Mouse (Mus musculus) right cerebral cortex, postnatal 36 days (tissue): ENCODE data around the gene Cntrl.

Experiments used
- DNase-seq, 2 experiments: peaks; one replicate each; pipeline ENCODE4 v3.0.0; 2022; ENCODE audit warnings: low spot score in 2 of 2, mixed read lengths in 1 of 2

Cntrl gene

GRCm38 (mm10) chr2:35109141-35109923 lies at the start of gene Cntrl:
TSS of gene Cntrl (plus strand) at chr2:35109492.
- DNase-seq, result peak; percentile 88 to 89

GRCm38 (mm10) chr2:35060256-35060655 lies 49.0 kb upstream of the Cntrl start:
- DNase-seq, result no peak

GRCm38 (mm10) chr2:35060897-35061296 lies 48.4 kb upstream of the Cntrl start:
- no peak for DNase-seq

GRCm38 (mm10) chr2:35061338-35061737 lies 48.0 kb upstream of the Cntrl start, which contains the start of gene Hc:
TSS of gene Hc (minus strand) at chr2:35061438.
- no peak for DNase-seq

- no peak for DNase-seq
These were observed 45.8 kb upstream of the Cntrl start for GRCm38 (mm10) chr2:35063333-35064030.

GRCm38 (mm10) chr2:35066525-35067082 lies 42.7 kb upstream of the Cntrl start:
- no peak for DNase-seq

- DNase-seq, result no peak
These were observed 42.2 kb upstream of the Cntrl start for GRCm38 (mm10) chr2:35067117-35067516.

- no peak for DNase-seq
These were observed 40.2 kb upstream of the Cntrl start for GRCm38 (mm10) chr2:35069124-35069523.

GRCm38 (mm10) chr2:35070275-35070674 lies 39.0 kb upstream of the Cntrl start:
- DNase-seq, result no peak

GRCm38 (mm10) chr2:35072547-35072946 lies 36.7 kb upstream of the Cntrl start:
- no peak for DNase-seq

GRCm38 (mm10) chr2:35074328-35074727 lies 35.0 kb upstream of the Cntrl start:
- no peak for DNase-seq

- DNase-seq, result no peak
These were observed 30.1 kb upstream of the Cntrl start for GRCm38 (mm10) chr2:35079166-35079565.

GRCm38 (mm10) chr2:35087418-35087817 lies 21.9 kb upstream of the Cntrl start:
- peak in 1 of 2 experiments; percentile 23 for DNase-seq

- DNase-seq, result no peak
These were observed 8.8 kb upstream of the Cntrl start for GRCm38 (mm10) chr2:35100529-35100928.

GRCm38 (mm10) chr2:35101443-35101842 lies 7.8 kb upstream of the Cntrl start, which contains the start of gene AI182371:
TSS of gene AI182371 (minus strand) at chr2:35101543.
- no peak for DNase-seq

- no peak for DNase-seq
These were observed 6.5 kb upstream of the Cntrl start for GRCm38 (mm10) chr2:35102777-35103176.

GRCm38 (mm10) chr2:35103558-35103957 lies 5.7 kb upstream of the Cntrl start:
- no peak for DNase-seq

GRCm38 (mm10) chr2:35104843-35105242 lies 4.4 kb upstream of the Cntrl start:
- DNase-seq, result no peak

- DNase-seq, result no peak
These were observed 1.2 kb upstream of the Cntrl start for GRCm38 (mm10) chr2:35107984-35108635.

GRCm38 (mm10) chr2:35108712-35109111 lies 580 bp upstream of the Cntrl start:
- peak; percentile 26 to 38 for DNase-seq

- no peak for DNase-seq
These were observed 622 bp downstream of the Cntrl start for GRCm38 (mm10) chr2:35109924-35110304.

GRCm38 (mm10) chr2:35110521-35110920 lies 1.2 kb downstream of the Cntrl start:
- DNase-seq, result no peak
